ENCODE assay signal across 8 mouse cellular contexts in the genomic region with DNA sequence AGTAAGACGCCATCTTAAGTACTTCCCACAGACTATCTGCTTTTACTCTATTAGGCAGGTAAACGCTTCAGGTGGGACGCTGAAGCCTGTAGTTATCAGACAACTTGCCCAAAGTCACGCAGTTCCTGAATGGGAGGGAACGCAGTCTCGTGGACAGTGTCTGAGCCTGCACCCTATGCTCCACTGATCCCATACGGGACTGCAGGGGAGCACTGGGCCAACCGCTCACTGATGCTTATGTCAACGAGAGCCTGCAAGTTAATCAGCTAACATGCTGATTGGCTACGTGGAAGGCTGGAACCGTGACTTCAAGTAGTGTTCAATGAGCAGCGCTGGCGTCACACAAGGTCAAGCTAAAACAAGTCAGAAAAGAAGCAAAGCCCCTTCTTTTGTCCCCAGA. TPM values are rescaled to one million over a fixed set of nuclear protein-coding genes. Genes with fewer than 3 reads are reported as not detected.
DNase-seq lines count a peak whose midpoint lies in the region; ATAC-seq lines count a peak whose summit lies in the region.

No protein-coding gene starts in this region.

- ATAC-seq in embryonic facial prominence, embryonic 14.5 days (ENCODE audit: low read depth) = no peak
- ATAC-seq in hindbrain, embryonic 16.5 days = no peak
- peak; percentile 76 for ATAC-seq in liver, embryonic 12.5 days
- ATAC-seq in neural tube, embryonic 13.5 days (ENCODE audit: low read depth) = no peak
- no peak for ATAC-seq in frontal cortex, adult (ENCODE audit: low TSS enrichment)

- H3K27me3 ChIP-seq in embryonic facial prominence, embryonic 14.5 days (replicated peaks; ENCODE audit: control insufficient read depth, insufficient read depth, low read length) = no peaks in the 10 kb centered on the region
- H3K27me3 ChIP-seq in hindbrain, embryonic 16.5 days (replicated peaks; ENCODE audit: control insufficient read depth, insufficient read depth, low read length) = no peaks in the 10 kb centered on the region
- no peaks in the 10 kb centered on the region for H3K27me3 ChIP-seq in liver, embryonic 12.5 days (replicated peaks)
- no peaks in the 10 kb centered on the region for H3K27me3 ChIP-seq in neural tube, embryonic 13.5 days

- peak; percentile 11 for DNase-seq in urinary bladder, postnatal 25 days (ENCODE audit: low spot score)
- DNase-seq in urinary bladder, adult 18-20 months (ENCODE audit: low spot score in 2 of 2) = no peak
- peak; percentile 13 for DNase-seq in embryonic facial prominence, embryonic 14.5 days (ENCODE audit: low spot score)
- no peak for DNase-seq in urinary bladder, postnatal 36 days (ENCODE audit: low spot score in 2 of 2)

- H3K9me3 ChIP-seq in embryonic facial prominence, embryonic 14.5 days (ENCODE audit: control insufficient read depth, low read length) = no peaks in the 10 kb centered on the region
- no peaks in the 10 kb centered on the region for H3K9me3 ChIP-seq in hindbrain, embryonic 16.5 days (ENCODE audit: control insufficient read depth, low read length)
- no peaks in the 10 kb centered on the region for H3K9me3 ChIP-seq in liver, embryonic 12.5 days (replicated peaks)
- no peaks in the 10 kb centered on the region for H3K9me3 ChIP-seq in neural tube, embryonic 13.5 days

- no peak overlapping the region for H3K27ac ChIP-seq in embryonic facial prominence, embryonic 14.5 days (replicated peaks; ENCODE audit: low read depth, low read length)
- H3K27ac ChIP-seq in hindbrain, embryonic 16.5 days (ENCODE audit: low read depth, low read length) = no peak overlapping the region
- H3K27ac ChIP-seq in liver, embryonic 12.5 days = peak overlapping the region; percentile 94
- no peak overlapping the region for H3K27ac ChIP-seq in neural tube, embryonic 13.5 days (replicated peaks)

- peaks cover 20% of the 10 kb centered on the region for H3K4me1 ChIP-seq in embryonic facial prominence, embryonic 14.5 days (ENCODE audit: control insufficient read depth, insufficient read depth, low read length)
- peaks cover 20% of the 10 kb centered on the region for H3K4me1 ChIP-seq in hindbrain, embryonic 16.5 days (ENCODE audit: control insufficient read depth, insufficient read depth, low read depth, low read length)
- peaks cover 79% of the 10 kb centered on the region for H3K4me1 ChIP-seq in liver, embryonic 12.5 days
- H3K4me1 ChIP-seq in neural tube, embryonic 13.5 days (replicated peaks) = peaks cover 35% of the 10 kb centered on the region

- WGBS in embryonic facial prominence, embryonic 14.5 days = 29% methylated on average over 13 of the region's 13 CpGs
- WGBS in hindbrain, embryonic 16.5 days = 39% methylated on average over 13 of the region's 13 CpGs
- 9% methylated on average over 13 of the region's 13 CpGs for WGBS in liver, embryonic 12.5 days (ENCODE audit: insufficient replicate concordance)
- WGBS in neural tube, embryonic 13.5 days = 39% methylated on average over 13 of the region's 13 CpGs

- H3K4me3 ChIP-seq in embryonic facial prominence, embryonic 14.5 days (ENCODE audit: low read depth, low read length) = peak overlapping the region; percentile 83
- H3K4me3 ChIP-seq in hindbrain, embryonic 16.5 days (ENCODE audit: low read length) = peak overlapping the region; percentile 87
- peak overlapping the region; percentile 95 for H3K4me3 ChIP-seq in liver, embryonic 12.5 days
- H3K4me3 ChIP-seq in neural tube, embryonic 13.5 days = peak overlapping the region; percentile 65

- H3K9ac ChIP-seq in embryonic facial prominence, embryonic 14.5 days (ENCODE audit: low read depth, low read length) = peak overlapping the region; percentile 43
- H3K9ac ChIP-seq in hindbrain, embryonic 16.5 days (ENCODE audit: low read depth, low read length) = no peak overlapping the region; the same call in 1 of the 2 replicates
- peak overlapping the region; percentile 94 for H3K9ac ChIP-seq in liver, embryonic 12.5 days
- peak overlapping the region; percentile 84 for H3K9ac ChIP-seq in neural tube, embryonic 13.5 days

- H3K4me2 ChIP-seq in embryonic facial prominence, embryonic 14.5 days (ENCODE audit: low read depth, low read length) = peak overlapping the region; percentile 83
- peak overlapping the region; percentile 78 for H3K4me2 ChIP-seq in hindbrain, embryonic 16.5 days (ENCODE audit: low read length)
- H3K4me2 ChIP-seq in liver, embryonic 12.5 days = peak overlapping the region; percentile 91
- peak overlapping the region; percentile 72 for H3K4me2 ChIP-seq in neural tube, embryonic 13.5 days

- H3K36me3 ChIP-seq in embryonic facial prominence, embryonic 14.5 days (ENCODE audit: control insufficient read depth, insufficient read depth, low read length) = peaks cover 11% of the 10 kb centered on the region; the same call in 1 of the 2 replicates
- H3K36me3 ChIP-seq in hindbrain, embryonic 16.5 days (ENCODE audit: control insufficient read depth, insufficient read depth, low read length) = no peaks in the 10 kb centered on the region
- peaks cover 25% of the 10 kb centered on the region for H3K36me3 ChIP-seq in liver, embryonic 12.5 days
- peaks cover 7% of the 10 kb centered on the region for H3K36me3 ChIP-seq in neural tube, embryonic 13.5 days

RNA-seq across cellular contexts. Expression of a gene that starts 1.4 kb away (rescaled TPM):
- 36.1 and 42.2 TPM in 2 replicates for polyA plus RNA-seq in embryonic facial prominence, embryonic 14.5 days (2014; fragmentation: Nextera tagmentation; extraction: Ambion mirVana)
- polyA plus RNA-seq in hindbrain, embryonic 16.5 days (2015; fragmentation: Nextera tagmentation; extraction: Ambion mirVana) = 18.6 and 20.7 TPM in 2 replicates
- 47.2 and 48.0 TPM in 2 replicates for polyA plus RNA-seq in liver, embryonic 12.5 days (2016; fragmentation: Nextera tagmentation; extraction: Ambion mirVana)
- 24.1 and 27.3 TPM in 2 replicates for polyA plus RNA-seq in neural tube, embryonic 13.5 days (2015; fragmentation: Nextera tagmentation; extraction: Ambion mirVana)

RNA-seq across cellular contexts. Expression of a gene that starts 1.5 kb away (rescaled TPM):
- 5.6 and 5.8 TPM in 2 replicates for polyA plus RNA-seq in embryonic facial prominence, embryonic 14.5 days (2014; fragmentation: Nextera tagmentation; extraction: Ambion mirVana)
- polyA plus RNA-seq in hindbrain, embryonic 16.5 days (2015; fragmentation: Nextera tagmentation; extraction: Ambion mirVana) = 2.6 and 4.7 TPM in 2 replicates
- polyA plus RNA-seq in liver, embryonic 12.5 days (2016; fragmentation: Nextera tagmentation; extraction: Ambion mirVana) = 5.9 and 7.2 TPM in 2 replicates
- polyA plus RNA-seq in neural tube, embryonic 13.5 days (2015; fragmentation: Nextera tagmentation; extraction: Ambion mirVana) = 3.6 and 3.8 TPM in 2 replicates

RNA-seq across cellular contexts. Expression of a gene that starts 36.9 kb away (rescaled TPM):
- 15.8 and 16.7 TPM in 2 replicates for polyA plus RNA-seq in embryonic facial prominence, embryonic 14.5 days (2014; fragmentation: Nextera tagmentation; extraction: Ambion mirVana)
- 14.6 TPM in 2 replicates for polyA plus RNA-seq in hindbrain, embryonic 16.5 days (2015; fragmentation: Nextera tagmentation; extraction: Ambion mirVana)
- 191 and 196 TPM in 2 replicates for polyA plus RNA-seq in liver, embryonic 12.5 days (2016; fragmentation: Nextera tagmentation; extraction: Ambion mirVana)
- 12.4 and 13.4 TPM in 2 replicates for polyA plus RNA-seq in neural tube, embryonic 13.5 days (2015; fragmentation: Nextera tagmentation; extraction: Ambion mirVana)

Comparison
In these comparisons a context has a peak if more than half of its experiments do, and no peak if none do; other contexts are left out.
1. DNase-seq: peak in urinary bladder, postnatal 25 days (single experiment) and embryonic facial prominence, embryonic 14.5 days (single experiment); none in urinary bladder, adult 18-20 months (0 of 2) and urinary bladder, postnatal 36 days (0 of 2).
2. RNA of a gene that starts 36.9 kb away (polyA plus RNA-seq): 191 to 196 TPM in liver, embryonic 12.5 days; 15.8 to 16.7 TPM in embryonic facial prominence, embryonic 14.5 days, 14.6 TPM in hindbrain, embryonic 16.5 days and 12.4 to 13.4 TPM in neural tube, embryonic 13.5 days; every median in the first group is over 10 times any median in the second.
3. Peak in every context shown above with its lines, with median percentiles within 50 percentile points of each other: H3K4me2 ChIP-seq and H3K4me3 ChIP-seq.